Mouse (Mus musculus): ENCODE measurements around the gene BC053393. TPM values are rescaled to one million over a fixed set of nuclear protein-coding genes. Genes with fewer than 3 reads are reported as not detected.

BC053393 gene
- polyA plus RNA-seq (2012; fragmentation: generic; extraction: Trizol) = not detected
- long read RNA-seq, experiment 1 = 0 reads
- long read RNA-seq, experiment 2 = 0 reads

DNA sequence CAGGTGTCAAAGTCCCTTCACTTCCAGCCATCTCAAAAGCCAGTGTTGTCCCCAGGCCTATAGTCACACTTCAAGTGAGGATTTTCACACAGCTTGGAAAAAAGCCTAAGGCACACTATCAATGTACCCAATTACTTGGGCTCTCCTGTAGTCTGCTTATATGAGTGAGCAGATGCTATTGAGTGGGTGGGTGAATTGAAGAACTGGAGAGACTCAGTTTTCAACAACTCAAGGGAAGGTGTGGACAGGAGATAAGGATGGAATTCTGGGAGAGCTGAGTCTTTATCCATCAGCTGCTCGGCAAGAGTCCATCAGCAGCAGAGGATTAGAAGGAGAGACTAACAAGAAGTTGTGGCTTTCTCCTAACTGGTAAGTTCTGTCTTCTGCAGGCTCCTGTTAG is at the start of gene BC053393:
Gene BC053393, plus strand, starts transcription at position 210 of the 400 bp plus-strand sequence.
- H3K79me2 ChIP-seq (ENCODE audit: control insufficient read depth, insufficient read depth) = no peaks in the 10 kb centered on the region
- no peak for TF ChIP-seq MAX (IDR thresholded peaks at IDR 0.05)
- no peak for TF ChIP-seq FOSL1 (IDR thresholded peaks at IDR 0.05; ENCODE audit: insufficient read depth, low read length, poor library complexity, severe bottlenecking)
- TF ChIP-seq MYOG (IDR thresholded peaks at IDR 0.05; ENCODE audit: control insufficient read depth, extremely low read depth, insufficient read length) = no peak
- TF ChIP-seq CEBPB (IDR thresholded peaks at IDR 0.05; ENCODE audit: low read depth) = no peak
- no peak for TF ChIP-seq MYOD1 (IDR thresholded peaks at IDR 0.05; ENCODE audit: control insufficient read depth, insufficient read length, low read depth)
- no peak for TF ChIP-seq USF1 (IDR thresholded peaks at IDR 0.05; ENCODE audit: low read depth)
- TF ChIP-seq CTCF (IDR thresholded peaks at IDR 0.05; ENCODE audit: control insufficient read depth, insufficient read depth, insufficient read length) = no peak
- H3ac ChIP-seq (ENCODE audit: control insufficient read depth, insufficient read length, low read depth) = no peak within 1 kb of the TSS
- H3K79me3 ChIP-seq (ENCODE audit: low read depth) = no peaks in the 10 kb centered on the region
- H3K36me3 ChIP-seq (ENCODE audit: control insufficient read depth, insufficient read depth) = no peaks in the 10 kb centered on the region
- no peak within 1 kb of the TSS for H3K4me3 ChIP-seq (ENCODE audit: insufficient read depth, poor library complexity, severe bottlenecking)
- no peaks in the 10 kb centered on the region for H3K27me3 ChIP-seq (ENCODE audit: control insufficient read depth, insufficient read depth, insufficient read length)

DNA sequence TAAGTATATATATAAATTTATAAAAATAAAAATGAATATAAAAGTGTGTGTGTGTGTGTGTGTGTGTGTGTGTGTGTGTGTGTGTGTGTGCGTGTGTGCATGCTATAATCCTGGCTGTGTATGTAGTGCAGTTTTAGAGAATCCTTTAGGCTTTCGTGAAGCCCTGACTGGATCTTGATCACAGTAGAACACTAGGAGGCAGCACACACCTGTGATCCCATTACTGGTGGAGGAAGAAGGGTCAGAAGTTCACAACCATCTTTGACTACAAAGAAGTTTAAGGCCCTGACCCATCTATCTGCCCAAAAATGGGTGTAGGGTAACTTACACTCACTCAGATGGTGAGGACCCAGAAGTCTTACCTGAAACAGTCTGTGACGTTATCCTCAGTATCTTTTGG is 48.6 kb upstream of the BC053393 start:
- H3K79me2 ChIP-seq (ENCODE audit: control insufficient read depth, insufficient read depth) = no peaks in the 10 kb centered on the region
- no peaks in the 10 kb centered on the region for H3K79me3 ChIP-seq (ENCODE audit: low read depth)
- no peak overlapping the region for H3ac ChIP-seq (ENCODE audit: control insufficient read depth, insufficient read length, low read depth)
- no peaks in the 10 kb centered on the region for H3K36me3 ChIP-seq (ENCODE audit: control insufficient read depth, insufficient read depth)
- TF ChIP-seq MAX (IDR thresholded peaks at IDR 0.05) = no peak
- no peak for TF ChIP-seq CTCF (IDR thresholded peaks at IDR 0.05; ENCODE audit: control insufficient read depth, insufficient read depth, insufficient read length)
- TF ChIP-seq CEBPB (IDR thresholded peaks at IDR 0.05; ENCODE audit: low read depth) = no peak
- no peak for TF ChIP-seq MYOG (IDR thresholded peaks at IDR 0.05; ENCODE audit: control insufficient read depth, extremely low read depth, insufficient read length)
- no peak for TF ChIP-seq FOSL1 (IDR thresholded peaks at IDR 0.05; ENCODE audit: insufficient read depth, low read length, poor library complexity, severe bottlenecking)
- no peak for TF ChIP-seq MYOD1 (IDR thresholded peaks at IDR 0.05; ENCODE audit: control insufficient read depth, insufficient read length, low read depth)
- no peak for TF ChIP-seq USF1 (IDR thresholded peaks at IDR 0.05; ENCODE audit: low read depth)
- no peaks in the 10 kb centered on the region for H3K27me3 ChIP-seq (ENCODE audit: control insufficient read depth, insufficient read depth, insufficient read length)
- H3K4me3 ChIP-seq (ENCODE audit: insufficient read depth, poor library complexity, severe bottlenecking) = no peak overlapping the region

DNA sequence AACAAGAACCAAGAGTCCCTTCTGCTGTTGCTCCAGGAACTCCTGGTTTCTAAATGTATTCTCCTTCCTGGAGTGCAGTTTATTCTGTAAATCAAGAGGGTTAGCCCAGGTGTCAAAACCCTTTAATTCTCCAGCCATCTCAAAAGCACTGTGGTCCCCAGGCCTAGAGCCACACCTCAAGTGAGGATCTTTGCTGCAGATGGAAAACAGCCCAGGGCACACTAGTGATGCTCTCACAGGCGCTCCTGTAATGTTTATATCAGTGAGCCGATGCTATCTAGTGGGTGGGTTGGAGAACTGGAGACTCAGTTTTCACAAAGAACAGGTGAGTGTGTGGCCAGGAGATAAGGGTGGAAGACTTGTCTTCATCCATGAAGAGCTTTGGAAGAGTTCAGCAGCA is 47.4 kb upstream of the BC053393 start, which contains the start of gene Gm12169:
Gene Gm12169, plus strand, starts transcription at position 301 of the 400 bp plus-strand sequence.
- Histone ChIP-seq H3K27me3 (ENCODE audit: control insufficient read depth, insufficient read depth, insufficient read length) (peaks cover 2% of the 10 kb centered on the region), H3ac (ENCODE audit: control insufficient read depth, insufficient read length, low read depth) (no peak within 1 kb of the TSS), H3K79me3 (ENCODE audit: low read depth) (no peaks in the 10 kb centered on the region), H3K4me3 (ENCODE audit: insufficient read depth, poor library complexity, severe bottlenecking) (no peak within 1 kb of the TSS), H3K79me2 (ENCODE audit: control insufficient read depth, insufficient read depth) (no peaks in the 10 kb centered on the region), H3K36me3 (ENCODE audit: control insufficient read depth, insufficient read depth) (no peaks in the 10 kb centered on the region)
- no peak for TF ChIP-seq MAX (IDR thresholded peaks at IDR 0.05)
- no peak for TF ChIP-seq CTCF (IDR thresholded peaks at IDR 0.05; ENCODE audit: control insufficient read depth, insufficient read depth, insufficient read length)
- no peak for TF ChIP-seq MYOD1 (IDR thresholded peaks at IDR 0.05; ENCODE audit: control insufficient read depth, insufficient read length, low read depth)
- no peak for TF ChIP-seq MYOG (IDR thresholded peaks at IDR 0.05; ENCODE audit: control insufficient read depth, extremely low read depth, insufficient read length)
- no peak for TF ChIP-seq CEBPB (IDR thresholded peaks at IDR 0.05; ENCODE audit: low read depth)
- TF ChIP-seq USF1 (IDR thresholded peaks at IDR 0.05; ENCODE audit: low read depth) = no peak
- no peak for TF ChIP-seq FOSL1 (IDR thresholded peaks at IDR 0.05; ENCODE audit: insufficient read depth, low read length, poor library complexity, severe bottlenecking)

GRCm38 (mm10) chr11:46530149-46530548 is 41.2 kb upstream of the BC053393 start:
- Histone ChIP-seq H3K79me2 (ENCODE audit: control insufficient read depth, insufficient read depth) (no peaks in the 10 kb centered on the region), H3ac (ENCODE audit: control insufficient read depth, insufficient read length, low read depth) (no peak overlapping the region), H3K4me3 (ENCODE audit: insufficient read depth, poor library complexity, severe bottlenecking) (no peak overlapping the region), H3K27me3 (ENCODE audit: control insufficient read depth, insufficient read depth, insufficient read length) (peaks cover 5% of the 10 kb centered on the region), H3K79me3 (ENCODE audit: low read depth) (no peaks in the 10 kb centered on the region), H3K36me3 (ENCODE audit: control insufficient read depth, insufficient read depth) (no peaks in the 10 kb centered on the region)
- TF ChIP-seq FOSL1 (IDR thresholded peaks at IDR 0.05; ENCODE audit: insufficient read depth, low read length, poor library complexity, severe bottlenecking) (no peak), MYOD1 (IDR thresholded peaks at IDR 0.05; ENCODE audit: control insufficient read depth, insufficient read length, low read depth) (no peak)

GRCm38 (mm10) chr11:46536978-46537377 is 34.4 kb upstream of the BC053393 start:
- Histone ChIP-seq H3K36me3 (ENCODE audit: control insufficient read depth, insufficient read depth) (no peaks in the 10 kb centered on the region), H3K4me3 (ENCODE audit: insufficient read depth, poor library complexity, severe bottlenecking) (no peak overlapping the region)

DNA sequence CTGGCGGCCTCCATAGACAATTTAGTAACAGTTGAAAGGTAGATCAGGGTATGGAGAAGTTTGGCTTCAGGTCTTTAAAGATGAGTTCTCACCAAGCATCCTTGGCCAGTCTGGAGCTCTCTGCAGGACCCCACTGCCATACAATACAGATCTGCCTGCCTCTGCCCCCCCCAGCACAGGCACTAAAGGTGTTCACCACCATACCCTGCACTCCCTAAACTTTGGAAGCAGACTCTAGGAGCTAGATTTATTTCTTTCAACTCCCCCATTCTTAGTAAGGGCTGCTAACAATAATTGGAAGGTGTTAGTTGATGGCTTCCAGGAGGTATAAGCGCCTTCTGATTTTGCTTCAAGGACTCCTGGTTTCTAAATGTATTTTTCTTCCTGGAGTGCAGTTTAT is 27.8 kb upstream of the BC053393 start:
- no peak overlapping the region for H3K4me3 ChIP-seq (ENCODE audit: insufficient read depth, poor library complexity, severe bottlenecking)
- H3K36me3 ChIP-seq (ENCODE audit: control insufficient read depth, insufficient read depth) = no peaks in the 10 kb centered on the region
- H3K79me2 ChIP-seq (ENCODE audit: control insufficient read depth, insufficient read depth) = no peaks in the 10 kb centered on the region
- H3K79me3 ChIP-seq (ENCODE audit: low read depth) = no peaks in the 10 kb centered on the region
- H3ac ChIP-seq (ENCODE audit: control insufficient read depth, insufficient read length, low read depth) = no peak overlapping the region
- no peaks in the 10 kb centered on the region for H3K27me3 ChIP-seq (ENCODE audit: control insufficient read depth, insufficient read depth, insufficient read length)
- TF ChIP-seq FOSL1 (IDR thresholded peaks at IDR 0.05; ENCODE audit: insufficient read depth, low read length, poor library complexity, severe bottlenecking) (no peak), USF1 (IDR thresholded peaks at IDR 0.05; ENCODE audit: low read depth) (no peak), MYOG (IDR thresholded peaks at IDR 0.05; ENCODE audit: control insufficient read depth, extremely low read depth, insufficient read length) (no peak), MYOD1 (IDR thresholded peaks at IDR 0.05; ENCODE audit: control insufficient read depth, insufficient read length, low read depth) (no peak), CEBPB (IDR thresholded peaks at IDR 0.05; ENCODE audit: low read depth) (no peak), CTCF (IDR thresholded peaks at IDR 0.05; ENCODE audit: control insufficient read depth, insufficient read depth, insufficient read length) (no peak), MAX (IDR thresholded peaks at IDR 0.05) (no peak)

More at GRCm38 (mm10) chr11:46536978-46537377, 34.4 kb upstream of the BC053393 start:
- no peaks in the 10 kb centered on the region for H3K27me3 ChIP-seq (ENCODE audit: control insufficient read depth, insufficient read depth, insufficient read length)
- no peak for TF ChIP-seq MYOG (IDR thresholded peaks at IDR 0.05; ENCODE audit: control insufficient read depth, extremely low read depth, insufficient read length)
- no peak for TF ChIP-seq CTCF (IDR thresholded peaks at IDR 0.05; ENCODE audit: control insufficient read depth, insufficient read depth, insufficient read length)
- TF ChIP-seq MYOD1 (IDR thresholded peaks at IDR 0.05; ENCODE audit: control insufficient read depth, insufficient read length, low read depth) = no peak
- no peak for TF ChIP-seq MAX (IDR thresholded peaks at IDR 0.05)
- no peak for TF ChIP-seq CEBPB (IDR thresholded peaks at IDR 0.05; ENCODE audit: low read depth)
- TF ChIP-seq FOSL1 (IDR thresholded peaks at IDR 0.05; ENCODE audit: insufficient read depth, low read length, poor library complexity, severe bottlenecking) = no peak
- no peak for TF ChIP-seq USF1 (IDR thresholded peaks at IDR 0.05; ENCODE audit: low read depth)
- no peak overlapping the region for H3ac ChIP-seq (ENCODE audit: control insufficient read depth, insufficient read length, low read depth)
- no peaks in the 10 kb centered on the region for H3K79me2 ChIP-seq (ENCODE audit: control insufficient read depth, insufficient read depth)
- no peaks in the 10 kb centered on the region for H3K79me3 ChIP-seq (ENCODE audit: low read depth)
